Mouse (Mus musculus) bone marrow macrophage, adult 2 months (primary cell): ENCODE measurements around the gene Pkd1l1.

ENCODE experiments used
- CTCF ChIP-seq: IDR thresholded peaks from 2 replicates; pipeline ENCODE4 v1.5.1; 2012; ENCODE audit warnings: low read depth, mild to moderate bottlenecking, low read length, moderate library complexity
- POLR2A ChIP-seq: IDR thresholded peaks from 2 replicates; pipeline ENCODE4 v1.6.1; 2012; ENCODE audit warnings: mild to moderate bottlenecking, low read depth, low read length, borderline replicate concordance

DNA sequence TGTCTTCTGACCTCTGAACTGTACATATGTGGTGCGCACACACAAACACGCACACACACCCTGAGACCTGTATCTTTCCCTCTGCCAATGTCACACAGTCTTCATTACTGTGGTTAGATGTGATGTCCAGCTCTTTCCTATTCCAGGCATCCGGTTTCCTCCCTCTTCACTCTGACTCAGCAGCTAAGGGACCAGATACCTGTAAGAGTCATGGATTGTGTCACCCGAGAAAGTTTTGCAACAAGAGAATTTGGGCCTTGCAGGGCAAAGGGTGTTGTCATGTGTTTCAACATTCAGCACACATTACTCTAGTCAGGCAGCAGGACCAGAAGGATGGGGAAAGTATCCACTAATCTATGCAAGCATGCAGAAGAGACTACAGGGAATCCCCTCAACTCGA is 146.5 kb downstream of the Pkd1l1 start:
- no peak for TF ChIP-seq POLR2A
- TF ChIP-seq CTCF, result no peak
